Mouse (Mus musculus) testis, postnatal 10 days (tissue): Measurements from ENCODE around the gene Pigw.

ENCODE experiments used
- DNase-seq: peaks from one replicate; pipeline ENCODE4 v3.0.0; 2021; ENCODE audit warnings: low spot score

Gene Pigw

DNA sequence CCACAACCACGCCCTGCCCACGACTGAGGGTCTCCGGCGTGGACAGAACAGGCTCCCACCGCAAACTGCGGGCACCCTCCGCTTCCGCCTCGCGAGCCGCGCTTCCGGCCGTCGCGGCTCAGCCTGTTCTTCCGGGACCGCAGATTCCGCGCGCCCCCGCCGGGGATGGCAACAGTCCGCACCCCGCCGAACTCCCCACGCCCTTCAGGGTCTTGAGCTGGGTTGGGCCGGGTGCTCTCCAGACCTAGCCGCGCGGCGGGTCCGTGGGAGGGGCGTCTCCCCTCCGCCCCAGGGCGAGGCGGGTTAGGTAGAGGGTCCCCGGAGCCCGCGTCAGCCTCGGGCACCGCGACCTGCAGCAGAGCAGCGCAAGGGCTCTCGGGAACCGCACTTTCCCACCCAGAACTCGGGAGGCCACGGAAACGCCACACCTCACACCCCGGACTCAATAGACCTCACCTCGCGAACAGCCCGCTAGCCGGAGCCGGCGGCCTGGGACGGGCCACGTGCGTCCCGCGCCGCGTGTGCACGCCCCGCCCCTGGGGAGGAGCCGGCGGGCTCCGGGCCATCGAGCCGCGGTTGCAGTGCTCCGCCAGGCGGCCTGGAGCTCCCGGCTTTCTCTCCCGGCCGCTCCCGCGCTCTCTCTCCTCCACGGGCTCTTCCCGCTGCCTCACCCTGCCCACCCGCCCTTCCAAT is at the start of gene Pigw, which contains the start of gene Myo19:
Gene Pigw, minus strand, starts transcription at position 514 of the 693 bp plus-strand sequence.
Gene Myo19, plus strand, starts transcription at position 377 of the 693 bp plus-strand sequence.
- peak; percentile 89 for DNase-seq

GRCm38 (mm10) chr11:84920981-84921380 is 40.9 kb upstream of the Pigw start:
- DNase-seq: no peak

DNA sequence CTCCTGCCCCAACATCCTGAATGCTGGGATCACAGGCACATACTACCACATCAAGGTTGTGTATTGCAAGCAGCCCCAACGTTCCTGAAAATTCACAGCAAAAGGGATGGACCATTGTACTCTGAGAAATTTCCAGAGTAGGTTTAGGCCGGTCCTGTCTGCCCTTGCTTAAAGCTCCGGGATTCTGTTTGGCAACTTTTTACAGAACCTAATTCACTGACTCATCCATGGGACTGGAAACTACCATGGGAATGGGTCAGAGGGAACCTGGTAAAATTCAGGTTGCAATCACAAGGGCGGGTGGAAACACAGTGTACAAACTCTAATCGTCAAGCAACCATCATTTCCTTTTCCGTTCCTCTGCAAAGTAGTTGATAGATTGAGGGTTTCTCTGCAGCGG is 39.9 kb upstream of the Pigw start:
- no peak for DNase-seq

- peak; percentile 58 for DNase-seq
Measured at GRCm38 (mm10) chr11:84919276-84919675, 39.2 kb upstream of the Pigw start.

DNA sequence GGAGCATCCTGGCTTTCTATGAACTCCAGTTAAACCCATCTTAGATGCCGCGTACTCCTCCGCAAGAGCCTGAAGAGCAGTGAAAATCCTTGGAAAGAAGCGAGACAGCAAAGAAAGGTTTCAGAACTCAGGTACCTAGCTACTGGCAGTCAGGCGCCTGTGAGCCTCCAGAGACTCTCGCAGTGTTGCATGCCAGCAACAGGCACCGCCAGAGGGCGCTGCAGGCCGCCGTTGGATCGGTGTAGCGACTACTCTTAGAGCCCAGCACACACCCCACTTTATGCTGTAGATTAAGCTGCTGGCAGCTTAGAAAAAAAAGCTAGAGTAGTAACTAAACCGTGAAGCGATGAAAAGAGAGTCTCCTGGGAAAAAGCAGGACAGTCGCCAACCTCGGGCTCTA is 38.3 kb upstream of the Pigw start:
- peak; percentile 95 for DNase-seq

GRCm38 (mm10) chr11:84916703-84917300 is 36.7 kb upstream of the Pigw start:
- no peak for DNase-seq

DNA sequence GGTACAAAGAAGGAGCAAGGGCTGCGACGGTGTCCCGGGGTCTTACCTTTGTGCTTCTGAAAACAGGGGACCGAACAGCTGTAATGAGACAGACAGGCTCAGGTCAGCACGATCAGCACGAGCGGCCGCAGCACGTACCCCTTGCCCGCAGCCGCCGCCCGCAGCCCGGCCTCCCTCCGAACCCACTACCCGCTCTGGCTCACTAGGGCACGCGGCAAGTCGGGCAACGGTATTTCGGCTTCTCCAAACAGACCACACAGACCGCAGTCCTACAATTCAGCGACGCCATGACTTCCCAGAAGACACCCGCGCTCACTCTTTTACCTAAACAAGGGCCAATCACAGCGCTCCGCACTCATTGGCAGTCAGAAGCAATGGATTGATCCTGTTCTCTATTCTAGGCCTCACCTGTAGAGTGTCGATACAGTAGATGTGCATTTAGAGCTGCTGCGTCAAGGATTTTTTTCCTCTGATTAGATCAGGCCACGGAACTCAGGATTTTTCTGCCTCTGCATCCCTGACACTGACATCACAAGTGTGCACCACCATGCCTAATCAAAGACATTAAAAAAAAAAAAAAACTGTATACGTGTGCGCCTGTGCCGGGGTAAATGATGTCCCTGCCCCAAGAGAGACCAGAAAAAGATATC is 36.1 kb upstream of the Pigw start, which contains the start of gene Znhit3:
Gene Znhit3, minus strand, starts transcription at position 314 of the 650 bp plus-strand sequence.
- DNase-seq: peak; percentile 83

DNA sequence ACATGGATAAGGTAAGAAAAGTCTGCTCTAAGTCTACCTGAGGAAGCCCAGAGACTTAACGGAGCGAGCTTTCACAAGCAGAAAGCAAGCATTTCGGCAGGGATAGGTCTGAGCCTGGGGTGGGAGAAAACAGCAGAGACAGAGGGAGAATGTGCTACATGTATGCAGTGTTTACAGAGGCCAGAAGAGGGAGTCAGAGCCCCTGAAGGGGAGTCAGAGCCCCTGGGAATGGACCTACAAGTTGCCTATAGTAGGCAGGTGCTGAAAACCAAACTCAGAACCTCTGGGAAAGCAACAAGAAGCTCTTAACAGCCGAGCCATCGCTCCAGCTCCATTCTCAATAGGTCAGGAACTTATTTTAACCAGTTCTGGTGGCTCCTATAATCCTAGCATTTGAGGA is 34.6 kb upstream of the Pigw start:
- no peak for DNase-seq

DNA sequence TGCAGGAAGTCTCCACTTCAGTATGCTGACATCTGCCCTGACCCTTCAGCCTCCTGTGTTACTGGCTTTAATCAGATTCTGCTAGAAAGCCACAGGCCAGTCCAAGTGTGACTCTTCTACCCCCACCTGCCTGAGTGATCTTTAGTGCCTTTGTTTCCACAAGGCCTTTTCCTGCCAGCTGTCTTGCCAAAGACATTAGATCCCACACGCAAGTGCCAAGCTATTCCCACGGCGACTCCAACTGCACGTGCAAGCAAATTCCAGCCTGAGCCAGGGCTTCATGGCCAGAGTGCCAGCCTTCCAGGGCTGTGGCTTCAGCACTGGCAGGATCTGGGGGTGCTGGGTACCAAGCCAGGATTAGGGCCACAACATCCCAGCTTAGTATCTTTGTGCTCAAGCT is 30.3 kb upstream of the Pigw start:
- no peak for DNase-seq

- DNase-seq: no peak
Measured at GRCm38 (mm10) chr11:84908480-84908879, 28.4 kb upstream of the Pigw start.

DNA sequence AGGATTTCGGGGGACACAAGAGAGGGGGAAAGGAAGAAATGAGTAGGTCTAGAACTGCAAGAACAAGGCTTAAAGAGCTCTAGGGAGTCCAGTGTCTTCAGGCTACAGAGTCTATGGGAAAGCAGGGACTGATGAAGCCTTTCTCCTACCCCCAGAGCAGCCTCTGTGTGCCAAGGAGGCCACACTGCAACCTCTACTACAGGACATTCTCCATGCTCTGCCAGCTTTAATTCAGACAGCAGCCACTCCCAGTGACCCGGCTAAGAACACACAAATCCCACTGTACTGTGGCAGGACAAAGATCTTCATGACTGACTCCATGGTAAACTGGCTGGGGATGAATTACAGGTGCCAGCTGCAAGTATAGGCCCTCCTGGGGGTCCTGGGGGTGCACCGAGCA is 27.0 kb upstream of the Pigw start:
- no peak for DNase-seq

DNA sequence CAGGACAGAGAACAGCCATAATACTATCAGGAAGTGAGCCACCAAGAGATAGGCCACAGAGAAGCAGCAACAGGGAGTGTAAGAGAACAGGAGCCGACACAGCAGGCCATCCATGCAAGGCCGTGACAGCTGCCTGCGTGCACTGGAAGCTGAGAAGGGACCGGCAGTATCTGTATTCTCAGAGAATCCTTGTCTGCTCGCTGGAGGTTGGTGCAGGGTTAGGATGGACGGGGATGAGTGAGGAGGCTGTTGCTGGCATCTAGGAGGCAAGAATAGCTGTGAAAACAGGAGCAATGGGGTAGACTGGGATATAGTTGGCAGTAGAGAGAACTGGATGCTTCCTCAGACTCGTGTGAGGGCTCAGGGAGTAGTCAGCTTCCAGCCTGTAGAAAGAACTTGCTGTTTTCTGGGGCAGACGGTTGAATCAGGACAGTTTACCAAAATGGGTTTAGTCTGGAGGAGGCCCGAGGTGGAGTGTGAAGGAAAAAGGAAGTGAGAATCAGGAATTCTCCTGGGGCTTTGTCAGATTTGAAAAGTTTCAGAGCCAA is 24.6 kb upstream of the Pigw start:
- no peak for DNase-seq

- DNase-seq: no peak
Measured at GRCm38 (mm10) chr11:84893113-84893512, 13.0 kb upstream of the Pigw start.

- no peak for DNase-seq
Measured at GRCm38 (mm10) chr11:84891705-84892104, 11.6 kb upstream of the Pigw start.

DNA sequence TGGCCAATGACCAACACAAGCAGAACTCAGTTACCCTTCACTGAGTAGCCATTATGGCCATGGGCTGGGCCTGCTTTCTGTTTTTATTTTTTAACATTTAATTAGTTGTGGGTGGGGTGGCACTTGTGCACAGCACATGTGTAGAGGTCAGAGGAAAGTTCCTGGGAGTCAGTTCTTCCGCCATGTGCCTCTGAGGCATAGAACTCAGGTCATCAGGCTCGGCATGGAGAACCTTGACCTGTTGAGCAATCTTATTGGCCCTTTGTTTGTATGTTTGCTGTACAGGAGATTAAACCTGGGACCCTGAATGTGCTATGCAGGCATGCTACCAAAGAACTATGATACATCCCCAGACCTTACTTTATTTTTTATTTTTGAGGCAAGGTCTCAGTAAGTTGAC is 9.4 kb upstream of the Pigw start:
- DNase-seq: peak; percentile 14

DNA sequence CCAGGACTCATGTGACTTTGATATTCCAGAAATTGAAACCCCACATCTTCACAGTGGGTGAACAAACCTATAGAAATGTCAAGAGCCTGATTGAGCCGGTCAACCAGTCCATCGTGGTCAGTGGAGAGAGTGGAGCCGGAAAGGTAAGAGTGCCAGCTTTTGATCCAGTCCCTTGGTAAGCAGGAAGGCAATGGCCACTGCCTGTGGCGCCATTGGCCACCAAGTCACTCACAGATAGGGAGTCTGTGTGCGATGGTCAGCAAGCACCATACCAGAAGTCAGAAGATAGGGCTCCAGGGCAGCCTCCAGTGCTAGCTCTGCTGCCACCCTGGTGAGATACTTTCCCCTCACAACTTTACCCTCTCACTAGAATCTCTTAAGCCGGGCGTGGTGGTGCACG is 7.9 kb upstream of the Pigw start:
- DNase-seq: peak; percentile 27

- peak; percentile 32 for DNase-seq
Measured at GRCm38 (mm10) chr11:84886767-84887511, 6.9 kb upstream of the Pigw start.

DNA sequence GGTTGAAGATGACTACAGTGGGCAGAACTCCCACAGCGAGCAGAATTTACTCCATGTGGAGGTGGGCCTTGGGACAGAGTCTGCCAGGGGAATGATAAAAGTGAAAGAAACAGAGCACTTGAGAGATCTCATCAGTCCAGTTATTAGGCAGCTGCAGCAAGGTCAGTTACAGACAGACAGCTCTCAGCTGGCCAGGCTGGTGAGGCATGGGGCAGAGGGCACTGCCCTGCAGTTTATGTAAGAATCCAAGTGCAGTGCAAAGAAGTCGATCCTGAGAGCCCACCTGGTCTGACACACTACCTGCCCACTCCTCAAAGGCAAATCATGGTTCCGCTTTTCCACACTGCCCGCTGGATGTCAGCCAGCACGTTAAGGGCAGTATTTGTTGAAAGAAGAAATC is 6.2 kb upstream of the Pigw start:
- peak; percentile 31 for DNase-seq

DNA sequence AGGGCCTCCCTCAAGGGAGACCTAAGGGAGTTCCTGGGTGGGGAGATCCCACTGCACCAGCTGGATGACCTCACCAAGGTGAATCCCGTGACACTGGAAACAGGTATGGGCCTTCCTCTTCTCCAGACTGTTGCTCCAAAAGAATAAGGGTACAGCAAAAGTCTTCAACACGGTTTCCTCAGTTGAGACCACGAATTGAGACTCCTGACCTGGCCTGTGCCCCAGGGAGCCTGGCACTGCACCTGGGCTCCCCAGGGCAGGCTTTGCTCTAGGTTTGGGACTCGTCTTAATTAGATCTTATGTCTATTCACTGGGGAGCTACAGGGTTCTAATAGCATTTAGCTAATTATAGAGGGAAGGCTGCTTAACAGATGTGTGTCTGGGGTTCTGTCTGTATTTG is 5.2 kb upstream of the Pigw start:
- peak; percentile 29 for DNase-seq

DNA sequence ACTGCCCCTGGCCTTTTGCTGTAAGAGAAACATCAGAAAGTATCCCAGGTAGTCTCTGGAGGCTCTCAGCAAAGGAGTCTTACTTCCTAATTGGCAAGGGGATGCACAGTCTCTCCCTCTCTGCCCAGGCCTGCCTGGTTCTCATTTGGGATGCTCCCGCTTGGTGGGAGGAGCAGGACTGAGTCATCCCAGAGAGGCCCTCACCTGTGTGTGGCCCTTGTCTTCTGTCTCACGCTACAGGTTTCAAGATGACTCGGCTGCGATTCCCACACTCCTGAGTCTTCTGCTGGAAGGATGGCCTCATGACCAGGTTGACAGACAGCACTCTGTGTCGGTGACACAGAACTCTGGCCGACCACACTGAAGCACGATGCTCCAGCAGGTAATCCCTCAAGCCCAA is 2.3 kb upstream of the Pigw start:
- no peak for DNase-seq

- DNase-seq: no peak
Measured at GRCm38 (mm10) chr11:84880971-84881370, 886 bp upstream of the Pigw start.

- peak; percentile 82 for DNase-seq
Measured at GRCm38 (mm10) chr11:84880465-84880961, 428 bp upstream of the Pigw start.
